Mouse (Mus musculus) small intestine, adult 2 months (tissue): ENCODE results near the gene Foxp1.

Experiments used
- CTCF ChIP-seq: fragments of 200-500 bp; IDR thresholded peaks from 2 replicates; pipeline ENCODE4 v1.5.1; 2012; ENCODE audit warnings: low read depth, mild to moderate bottlenecking, control low read depth, inconsistent platforms, low read length, moderate library complexity, mixed read lengths; ENCODE audit not compliant: insufficient replicate concordance, insufficient read length; ENCODE audit errors: extremely low read depth
- POLR2A ChIP-seq: fragments of 200-500 bp; IDR thresholded peaks from 2 replicates; pipeline ENCODE4 v1.6.1; 2012; ENCODE audit warnings: low read depth, mild to moderate bottlenecking, control low read depth, inconsistent platforms, low read length, moderate library complexity

DNA sequence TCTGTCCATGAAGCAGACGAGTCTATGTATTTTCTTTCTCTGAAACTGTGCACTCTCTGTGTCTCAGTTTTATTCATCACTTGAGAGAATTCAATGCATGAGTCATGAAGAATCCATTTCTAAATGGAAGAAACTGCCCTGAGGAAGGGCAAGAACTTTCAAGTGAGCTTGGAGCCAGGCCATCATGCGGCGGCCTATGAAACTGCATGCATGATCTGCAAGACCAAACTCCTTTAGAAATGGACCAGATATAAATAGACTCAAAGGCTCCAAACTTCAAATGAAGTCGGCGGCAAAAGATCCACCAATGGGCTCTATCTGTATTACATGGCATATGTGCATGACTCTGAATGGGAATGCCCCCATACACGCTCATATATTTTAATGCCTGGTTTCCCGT lies 177.6 kb downstream of the Foxp1 start:
- no peak for TF ChIP-seq POLR2A
- TF ChIP-seq CTCF: no peak
